Mouse (Mus musculus) cerebellum, adult 2 months (tissue): ENCODE results near the gene Rora.

Experiments used
- CTCF ChIP-seq: fragments of 200-500 bp; IDR thresholded peaks from 2 replicates; pipeline ENCODE4 v1.5.1; 2011; ENCODE audit warnings: low read depth, mild to moderate bottlenecking, control low read depth, low read length, moderate library complexity, borderline replicate concordance; ENCODE audit not compliant: insufficient read depth
- POLR2A ChIP-seq: fragments of 200-500 bp; IDR thresholded peaks from 2 replicates; pipeline ENCODE4 v1.6.1; 2011; ENCODE audit warnings: low read length, control low read depth, borderline replicate concordance; ENCODE audit not compliant: insufficient read depth

DNA sequence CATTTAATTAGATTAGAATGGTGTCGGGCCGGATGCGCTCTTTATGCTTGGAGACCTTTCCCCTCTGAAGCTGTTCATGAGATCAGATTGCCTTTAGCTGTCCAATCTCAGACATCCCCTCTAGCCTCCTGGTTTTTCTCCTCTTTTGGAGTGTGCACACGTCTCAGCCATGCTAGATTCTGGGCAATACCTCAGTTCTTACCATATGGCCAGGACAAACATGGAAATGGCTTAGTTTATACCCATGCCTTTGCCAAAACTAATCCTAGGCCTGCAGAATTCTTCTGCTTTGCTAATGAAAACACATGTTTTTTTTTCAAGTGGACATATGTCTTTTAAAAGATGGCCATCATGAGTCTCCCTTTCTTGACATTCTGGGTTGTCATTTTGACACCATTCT lies 46.3 kb downstream of the Rora start:
- TF ChIP-seq CTCF (no peak), POLR2A (no peak)
